Mouse (Mus musculus): ENCODE data around the gene Mblac2.
A peak's percentile ranks its signal among the peaks of the same experiment; 100 is the strongest.

Mblac2 gene

GRCm38 (mm10) chr13:81740898-81741297 lies 29.8 kb downstream of the Mblac2 start:
- peak; percentile 44 for DNase-seq (ENCODE audit: low read depth)

DNA sequence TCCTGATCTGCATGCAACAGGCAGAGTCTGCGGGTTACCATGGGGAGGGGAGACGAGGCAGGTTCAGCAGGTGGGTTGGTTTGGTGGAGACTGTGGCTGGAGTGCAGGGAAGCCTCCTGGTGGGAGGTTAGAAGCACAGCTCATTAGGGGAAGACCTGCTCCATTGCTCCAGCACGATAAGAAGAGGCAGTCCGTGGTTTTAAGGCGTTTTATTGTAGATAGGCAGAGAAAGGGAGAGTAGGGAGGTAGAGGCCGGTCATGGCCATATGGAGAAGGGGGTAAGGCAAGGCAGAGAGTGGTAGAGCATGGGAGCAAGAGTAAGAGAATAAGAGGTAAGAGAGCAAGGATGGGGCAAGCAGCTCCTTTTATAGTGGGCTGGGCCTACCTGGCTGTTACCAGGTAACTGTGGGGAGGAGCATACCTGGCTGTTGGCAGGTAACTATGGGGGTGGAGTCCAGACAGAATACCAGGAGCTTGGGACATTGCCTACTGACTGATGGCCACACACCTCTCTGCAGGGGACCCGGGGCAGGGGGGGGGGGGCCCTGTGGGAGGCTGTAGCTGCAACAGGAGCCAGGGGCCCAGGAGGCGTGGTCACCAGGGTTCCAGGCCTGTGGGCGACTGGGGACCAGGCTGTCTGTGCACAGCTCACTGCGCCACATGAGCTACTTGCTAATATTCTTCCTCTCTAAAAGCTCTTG lies 32.4 kb downstream of the Mblac2 start:
- no peak for DNase-seq (ENCODE audit: low read depth)

GRCm38 (mm10) chr13:81744092-81744396 lies 32.9 kb downstream of the Mblac2 start:
- DNase-seq (ENCODE audit: low read depth), result no peak

GRCm38 (mm10) chr13:81754878-81755277 lies 43.7 kb downstream of the Mblac2 start:
- no peak for DNase-seq (ENCODE audit: low read depth)

DNA sequence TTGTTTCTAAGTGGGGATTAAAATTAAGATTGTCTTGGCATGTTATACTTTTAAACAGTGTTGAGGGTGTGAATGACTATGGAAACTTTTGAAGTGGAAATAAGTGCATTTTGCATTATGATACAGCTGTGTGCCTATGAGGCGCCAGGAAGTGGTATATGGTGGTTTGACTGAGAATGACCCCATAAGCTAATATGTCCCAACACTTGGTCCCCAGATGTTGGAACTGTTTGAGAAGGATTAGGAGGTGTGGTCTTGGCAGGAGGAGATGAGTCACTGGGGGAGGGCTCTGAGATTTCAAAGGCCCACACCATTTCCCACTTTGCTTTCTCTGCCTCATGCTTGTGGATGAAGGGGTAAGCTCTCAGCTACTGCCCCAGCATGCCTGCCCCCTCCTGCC lies 44.2 kb downstream of the Mblac2 start:
- DNase-seq (ENCODE audit: low read depth), result no peak

GRCm38 (mm10) chr13:81757058-81757660 lies 46.0 kb downstream of the Mblac2 start:
- DNase-seq (ENCODE audit: low read depth), result no peak

- DNase-seq (ENCODE audit: low read depth), result no peak
Measured at GRCm38 (mm10) chr13:81760379-81760778, 49.2 kb downstream of the Mblac2 start.

DNA sequence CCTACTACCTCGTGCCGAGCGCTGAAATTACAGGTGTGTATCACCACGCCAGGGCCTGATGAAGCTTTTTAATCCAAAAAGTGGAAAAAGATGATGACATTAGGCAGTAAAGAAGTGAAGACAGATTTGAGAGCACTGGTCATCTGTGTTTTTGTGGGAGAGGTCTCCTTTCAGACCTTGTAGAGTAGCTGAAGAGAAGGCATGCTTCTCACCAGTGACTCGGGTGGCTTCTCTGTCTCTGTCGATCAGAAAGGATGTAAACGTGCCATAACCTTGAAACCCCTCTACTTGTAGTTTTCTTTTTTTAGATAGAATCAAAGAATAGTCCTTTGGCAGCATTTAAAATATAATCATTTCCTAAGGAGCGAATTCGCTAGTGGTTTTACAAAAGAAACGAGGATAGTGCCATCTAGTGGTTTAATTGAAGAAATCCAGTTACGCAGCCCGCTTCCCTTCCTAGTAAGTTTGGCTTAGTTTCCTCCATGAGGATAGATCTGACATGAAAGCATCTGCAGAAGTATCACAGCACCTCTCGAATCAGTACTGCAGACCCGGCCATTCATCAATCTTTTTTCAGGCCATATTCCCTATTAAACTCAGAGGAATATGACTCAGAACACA lies 50.5 kb downstream of the Mblac2 start:
- DNase-seq (ENCODE audit: low read depth), result no peak

DNA sequence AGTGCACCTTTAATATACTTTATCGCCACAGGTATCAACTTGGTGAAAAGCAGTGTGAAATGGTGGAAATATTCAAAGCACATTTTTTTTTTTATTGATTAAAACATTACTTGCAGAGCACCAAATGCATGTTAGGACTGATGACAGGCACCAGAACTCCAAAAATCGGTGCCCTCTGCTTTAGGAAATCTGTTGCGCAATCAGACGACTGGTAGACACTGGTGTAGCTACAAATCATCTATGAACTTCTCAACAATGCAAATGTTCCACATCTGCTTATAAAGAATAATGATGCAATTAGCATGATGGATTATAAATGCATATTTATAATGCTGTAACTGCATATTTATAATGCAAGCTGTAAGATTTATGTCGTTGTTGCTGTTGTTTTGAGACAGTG lies 53.0 kb downstream of the Mblac2 start:
- no peak for DNase-seq (ENCODE audit: low read depth)

- no peak for DNase-seq (ENCODE audit: low read depth)
Measured at GRCm38 (mm10) chr13:81767038-81767659, 56.0 kb downstream of the Mblac2 start.

- DNase-seq (ENCODE audit: low read depth), result no peak
Measured at GRCm38 (mm10) chr13:81776217-81776616, 65.1 kb downstream of the Mblac2 start.

DNA sequence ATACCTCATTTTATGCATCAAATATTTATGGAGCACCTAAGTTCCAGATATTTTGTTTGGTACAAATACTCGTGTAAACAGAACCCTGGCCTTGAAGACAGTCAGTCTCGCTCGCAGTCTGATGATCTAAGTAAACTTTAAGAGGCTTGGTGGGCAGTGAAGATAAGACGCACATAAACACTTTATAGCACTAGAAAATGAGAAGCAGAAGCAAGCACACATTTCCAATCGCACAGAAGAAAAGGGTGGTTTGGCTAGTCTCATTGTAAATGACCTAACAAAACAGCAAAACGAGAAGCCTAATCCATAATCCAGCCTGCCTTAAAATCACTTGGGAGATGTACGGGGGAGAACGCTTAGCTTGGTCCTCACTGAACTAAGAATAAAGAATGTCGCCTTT lies 71.3 kb downstream of the Mblac2 start:
- no peak for DNase-seq (ENCODE audit: low read depth)

GRCm38 (mm10) chr13:81782971-81783404 lies 71.8 kb downstream of the Mblac2 start, which contains the start of gene Cetn3:
Gene Cetn3 (plus strand): TSS chr13:81783077.
- peak; percentile 95 for DNase-seq (ENCODE audit: low read depth)

GRCm38 (mm10) chr13:81783405-81784342 lies 72.5 kb downstream of the Mblac2 start:
- DNase-seq (ENCODE audit: low read depth), result peak; percentile 94

DNA sequence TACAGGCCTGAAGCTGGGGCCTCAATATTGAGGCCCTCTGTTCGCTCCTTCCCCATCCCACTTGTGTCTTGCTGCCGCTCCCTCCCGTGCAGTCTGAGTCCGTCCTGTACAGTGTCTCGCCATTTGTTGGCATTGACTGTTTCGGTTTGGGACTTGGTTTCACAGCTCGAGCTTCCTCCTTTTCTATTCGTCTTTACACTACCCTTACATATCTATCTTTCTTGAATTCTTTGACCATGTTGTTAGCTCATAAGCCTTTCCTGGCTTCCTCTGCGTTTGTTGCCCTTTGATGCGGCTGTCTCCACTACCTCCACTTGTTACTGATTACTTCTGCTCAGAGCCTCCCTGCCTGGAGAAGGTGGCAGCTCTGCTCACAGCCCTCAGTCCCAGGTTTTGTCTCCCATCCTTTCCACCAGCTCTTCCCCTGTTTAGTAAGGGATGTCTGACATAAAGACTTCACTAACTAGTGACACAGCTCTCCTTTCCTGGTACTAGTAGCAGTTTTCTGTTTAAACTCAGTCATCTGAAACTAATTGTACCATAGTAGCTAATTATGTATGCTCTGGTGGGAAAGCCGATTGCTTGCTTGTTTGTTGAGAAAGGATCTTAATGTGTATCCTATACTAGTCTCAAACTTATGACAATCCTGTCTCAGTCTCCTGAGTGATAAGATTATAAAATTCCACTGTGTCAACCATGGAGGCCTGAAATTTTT lies 74.8 kb downstream of the Mblac2 start:
- no peak for DNase-seq (ENCODE audit: low read depth)

DNA sequence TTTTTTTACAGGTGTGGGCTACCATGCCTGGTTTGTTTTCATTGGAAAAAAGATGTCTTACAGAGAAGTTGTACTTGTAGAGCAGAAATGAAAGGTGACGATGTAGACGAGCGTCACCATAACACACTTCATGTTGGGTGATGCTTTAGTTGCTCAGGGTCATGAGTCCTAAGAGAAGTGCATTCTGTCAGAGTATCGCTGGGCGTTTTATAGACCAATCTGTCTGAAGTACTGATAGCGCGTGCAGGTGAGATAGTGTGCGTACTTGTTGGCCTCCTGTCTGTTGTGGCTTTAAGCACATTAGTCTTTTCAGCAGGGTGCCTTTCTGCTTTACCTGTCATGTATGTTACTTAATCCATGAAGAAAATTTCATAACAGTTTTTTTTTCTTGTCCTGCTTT lies 79.0 kb downstream of the Mblac2 start:
- no peak for DNase-seq (ENCODE audit: low read depth)

DNA sequence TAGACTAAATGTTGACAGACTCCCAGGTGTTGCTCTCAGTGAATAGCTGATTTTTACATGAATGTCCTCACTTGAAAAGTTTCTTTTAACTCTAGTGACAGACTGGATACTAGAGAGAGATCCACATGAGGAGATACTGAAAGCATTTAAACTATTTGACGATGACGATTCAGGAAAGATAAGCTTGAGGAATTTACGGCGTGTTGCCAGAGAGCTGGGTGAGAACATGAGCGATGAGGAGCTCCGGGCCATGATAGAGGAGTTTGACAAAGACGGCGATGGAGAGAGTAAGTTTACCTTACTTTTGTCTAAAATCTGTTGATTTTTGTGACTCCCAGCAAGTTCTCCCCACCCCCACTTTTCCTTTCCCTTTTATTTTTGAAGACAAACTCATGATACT lies 80.7 kb downstream of the Mblac2 start:
- no peak for DNase-seq (ENCODE audit: low read depth)

- no peak for DNase-seq (ENCODE audit: low read depth)
Measured at GRCm38 (mm10) chr13:81793850-81794249, 82.7 kb downstream of the Mblac2 start.

GRCm38 (mm10) chr13:81801121-81801520 lies 90.0 kb downstream of the Mblac2 start:
- no peak for DNase-seq (ENCODE audit: low read depth)
